Mouse (Mus musculus) stomach, postnatal 0 days (tissue): ENCODE measurements around the gene Sap30bp.

ENCODE experiments used
- CTCF ChIP-seq: IDR thresholded peaks from 2 replicates; pipeline ENCODE4 v1.5.1; 2016; ENCODE audit warnings: antibody characterized with exemption, low read depth, mild to moderate bottlenecking, moderate library complexity
- EP300 ChIP-seq: optimal IDR thresholded peaks from 2 replicates; pipeline ENCODE3; 2016; ENCODE audit warnings: antibody characterized with exemption

DNA sequence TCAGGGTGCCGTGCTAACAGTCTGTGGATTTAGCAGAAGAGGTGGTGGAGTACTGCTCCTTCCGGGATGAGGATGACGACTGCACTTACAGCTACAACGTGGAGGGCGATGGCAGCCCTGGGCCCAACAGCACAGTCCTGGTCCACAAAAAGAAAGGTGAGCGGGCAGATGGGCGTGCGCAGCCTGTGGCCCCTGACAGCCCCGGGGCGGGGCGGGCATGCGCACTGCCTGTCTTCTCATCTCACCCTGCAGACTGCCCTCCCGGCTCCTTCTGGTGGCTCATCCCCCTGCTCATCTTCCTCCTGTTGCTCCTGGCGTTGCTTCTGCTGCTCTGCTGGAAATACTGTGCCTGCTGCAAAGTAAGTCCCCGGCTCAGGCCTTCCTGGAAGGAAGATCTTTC lies 56.6 kb downstream of the Sap30bp start:
- TF ChIP-seq CTCF (no peak), EP300 (no peak)
